Mouse (Mus musculus): ENCODE results near the gene Kat2a.
"Not testable (repeated sequence)": the region's sequence is repeated elsewhere in the genome, so short reads cannot be mapped to it uniquely, and the experiment has no call there.

Kat2a gene

GRCm38 (mm10) chr11:100671049-100671448 lies 41.2 kb downstream of the Kat2a start:
- DNase-seq (ENCODE audit: low spot score): no peak

- DNase-seq (ENCODE audit: low spot score): no peak
These were observed 52.5 kb downstream of the Kat2a start for GRCm38 (mm10) chr11:100659806-100660205.

GRCm38 (mm10) chr11:100656458-100656857 lies 55.8 kb downstream of the Kat2a start:
- no peak for DNase-seq (ENCODE audit: low spot score)

GRCm38 (mm10) chr11:100655589-100655988 lies 56.7 kb downstream of the Kat2a start:
- DNase-seq (ENCODE audit: low spot score): not testable (repeated sequence)
